Comparison of ENCODE assay signal across 9 mouse cellular contexts in the genomic region with DNA sequence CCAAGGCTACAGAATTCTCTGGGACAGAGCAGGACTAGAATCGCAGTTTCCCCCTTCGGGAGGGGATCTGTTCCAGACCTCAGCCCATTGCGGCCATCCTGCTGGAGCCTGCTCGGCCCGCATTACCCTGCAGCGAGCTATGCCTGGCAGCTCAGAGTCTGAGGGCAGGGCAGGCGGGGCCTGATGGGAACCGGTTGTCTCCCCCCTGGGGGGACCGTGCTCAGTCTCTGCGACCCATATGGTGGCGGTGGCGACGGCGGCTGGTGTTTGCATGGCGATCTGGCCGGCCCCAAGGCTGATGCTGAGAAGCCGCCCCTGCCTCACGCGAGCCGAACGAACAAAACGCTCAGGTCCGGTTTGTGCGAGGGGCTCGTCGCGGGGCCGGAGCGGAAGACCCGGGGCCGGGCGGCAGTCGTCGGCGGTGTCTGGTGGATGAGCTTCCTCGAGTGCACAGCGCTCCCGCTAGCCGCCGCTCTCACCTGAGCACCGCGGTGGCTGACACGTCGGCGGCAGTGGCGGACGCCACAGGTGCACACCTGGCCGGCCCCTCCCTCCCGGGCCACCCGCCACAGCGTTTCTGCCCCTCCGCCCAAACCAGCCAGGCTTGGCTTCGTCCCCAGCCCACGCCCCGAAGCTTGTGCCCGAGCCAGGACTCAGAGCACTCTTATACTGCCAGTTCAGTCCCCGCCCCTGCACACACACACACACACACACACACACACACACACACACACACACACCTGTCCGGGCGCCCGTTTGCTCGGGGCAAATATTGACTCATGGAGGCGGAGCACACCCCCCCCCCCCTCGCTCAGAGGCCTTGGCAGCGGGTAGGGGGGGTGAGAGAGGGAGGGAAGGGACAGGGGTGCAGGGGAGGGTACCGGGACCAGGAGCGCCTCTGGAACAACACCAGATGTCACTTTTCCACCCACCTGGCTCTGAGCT. TPM values are rescaled to one million over a fixed set of nuclear protein-coding genes. Genes with fewer than 3 reads are reported as not detected.
DNase-seq lines count a peak whose midpoint lies in the region; ATAC-seq and TF ChIP-seq lines count a peak whose summit lies in the region.
"Had no signal": no experiment of that assay in that cellular context is flagged by ENCODE, and none has a peak within 500 bp of the region (broad histone marks: within the 10 kb centered on the region; RNA-seq: fewer than 3 reads in every experiment).

No protein-coding gene starts in this region.

- H3K4me2 ChIP-seq in stomach, postnatal 0 days (replicated peaks; ENCODE audit: low read depth), result peak overlapping the region; percentile 58

- no peaks in the 10 kb centered on the region for H3K36me3 ChIP-seq in stomach, postnatal 0 days (ENCODE audit: control insufficient read depth, insufficient read depth, low read length)

- no peaks in the 10 kb centered on the region for H3K4me1 ChIP-seq in lung, adult 2 months (ENCODE audit: control insufficient read depth, insufficient read depth, low read length)
- H3K4me1 ChIP-seq in stomach, postnatal 0 days (replicated peaks; ENCODE audit: control insufficient read depth, insufficient read depth), result no peaks in the 10 kb centered on the region; the same call in 1 of the 2 replicates

- H3K27me3 ChIP-seq in stomach, postnatal 0 days (ENCODE audit: control insufficient read depth, insufficient read depth, low read length), result no peaks in the 10 kb centered on the region; the same call in 1 of the 2 replicates

- 1% methylated on average over 65 of the region's 66 CpGs for WGBS in lung, adult 2 months
- WGBS in stomach, postnatal 0 days, result under 1% methylated on average over 31 of the region's 66 CpGs

- no peak for TF ChIP-seq CTCF in lung, adult 2 months (IDR thresholded peaks at IDR 0.05; ENCODE audit: insufficient read depth, low read length)
- TF ChIP-seq CTCF in stomach, postnatal 0 days (IDR thresholded peaks at IDR 0.05; ENCODE audit: low read depth), result no peak

- ATAC-seq in stomach, postnatal 0 days (ENCODE audit: low FRiP score, low TSS enrichment), result peak; percentile 91

- TF ChIP-seq POLR2A in lung, adult 2 months (IDR thresholded peaks at IDR 0.05; ENCODE audit: borderline replicate concordance, extremely low read depth, low read depth, low read length), result no peak

- peak overlapping the region; percentile 35 for H3K9ac ChIP-seq in stomach, postnatal 0 days (ENCODE audit: low read length)

- peak; percentile 25 to 37 for DNase-seq in cerebellum, postnatal 25 days
- no peak for DNase-seq in cerebellum, adult 11-12 months
- DNase-seq in embryo, embryonic 9.5 days (ENCODE audit: extremely low spot score), result peak; percentile 31
- DNase-seq in kidney, adult 18-20 months, result peak; percentile 68
- DNase-seq in lung, adult 2 months, result peak; percentile 77
- peak; percentile 96 for DNase-seq in stomach, postnatal 0 days (ENCODE audit: low spot score)
- DNase-seq in frontal cortex, adult 2 months (ENCODE audit: extremely low spot score in 1 of 2, low spot score in 1 of 2), result no peak
- no peak for DNase-seq in cerebellum, adult 9-10 months

- no peaks in the 10 kb centered on the region for H3K9me3 ChIP-seq in stomach, postnatal 0 days (ENCODE audit: control insufficient read depth, low read length)

- H3K27ac ChIP-seq in stomach, postnatal 0 days (replicated peaks), result peak overlapping the region; percentile 81

- TF ChIP-seq EP300 in stomach, postnatal 0 days (optimal IDR thresholded peaks at IDR 0.05), result no peak

- peak overlapping the region; percentile 1 for H3K4me3 ChIP-seq in lung, adult 2 months (replicated peaks; ENCODE audit: extremely low read depth, low read depth, low read length)
- peak overlapping the region; percentile 30 for H3K4me3 ChIP-seq in stomach, postnatal 0 days (ENCODE audit: low read depth, low read length)

RNA-seq across cellular contexts. Expression of gene Cryba2, which starts 7.7 kb away (rescaled TPM):
- polyA plus RNA-seq in lung, adult 2 months (2012; rRNA removed), result not detected in 2 replicates
- 0.50 and 0.93 TPM in 2 replicates for polyA plus RNA-seq in stomach, postnatal 0 days (2015; fragmentation: Nextera tagmentation; extraction: Ambion mirVana)
- 0.36 and 0.48 TPM in 2 replicates for polyA plus RNA-seq in frontal cortex, adult 2 months (2012; rRNA removed)
- polyA plus RNA-seq: C2C12 had no signal

RNA-seq across cellular contexts. Expression of gene Fev, which starts 15.4 kb away (rescaled TPM):
- polyA plus RNA-seq in lung, adult 2 months (2012; rRNA removed), result not detected in 2 replicates
- 0.22 and 0.31 TPM in 2 replicates for polyA plus RNA-seq in stomach, postnatal 0 days (2015; fragmentation: Nextera tagmentation; extraction: Ambion mirVana)
- polyA plus RNA-seq in frontal cortex, adult 2 months (2012; rRNA removed), result not detected in 2 replicates
- polyA plus RNA-seq: C2C12 had no signal

RNA-seq across cellular contexts. Expression of gene Cfap65, which starts 34.8 kb away (rescaled TPM):
- 23.0 and 27.7 TPM in 2 replicates for polyA plus RNA-seq in lung, adult 2 months (2012; rRNA removed)
- 0.04 TPM in 1 of 2 replicates, not detected in the other for polyA plus RNA-seq in stomach, postnatal 0 days (2015; fragmentation: Nextera tagmentation; extraction: Ambion mirVana)
- 7.0 and 7.3 TPM in 2 replicates for polyA plus RNA-seq in frontal cortex, adult 2 months (2012; rRNA removed)
- polyA plus RNA-seq: C2C12 had no signal

RNA-seq across cellular contexts. Expression of gene Cdk5r2, which starts 45.9 kb away (rescaled TPM):
- 0.08 and 0.09 TPM in 2 replicates for polyA plus RNA-seq in lung, adult 2 months (2012; rRNA removed)
- 0.12 and 0.19 TPM in 2 replicates for polyA plus RNA-seq in stomach, postnatal 0 days (2015; fragmentation: Nextera tagmentation; extraction: Ambion mirVana)
- polyA plus RNA-seq in frontal cortex, adult 2 months (2012; rRNA removed), result 224 and 291 TPM in 2 replicates

RNA-seq across cellular contexts. Expression of gene Ihh, which starts 50.9 kb away (rescaled TPM):
- polyA plus RNA-seq in lung, adult 2 months (2012; rRNA removed), result 0.54 and 1.2 TPM in 2 replicates
- polyA plus RNA-seq in stomach, postnatal 0 days (2015; fragmentation: Nextera tagmentation; extraction: Ambion mirVana), result 25.1 and 25.8 TPM in 2 replicates
- polyA plus RNA-seq in frontal cortex, adult 2 months (2012; rRNA removed), result 0.24 and 0.32 TPM in 2 replicates

Comparison
In these comparisons a context has a peak if more than half of its experiments do, and no peak if none do; other contexts are left out.
1. DNase-seq: peak in cerebellum, postnatal 25 days (2 of 2), embryo, embryonic 9.5 days (single experiment), kidney, adult 18-20 months (single experiment), lung, adult 2 months (single experiment) and stomach, postnatal 0 days (single experiment); none in cerebellum, adult 11-12 months (single experiment), frontal cortex, adult 2 months (0 of 2) and cerebellum, adult 9-10 months (single experiment).